ENCODE assay signal across 8 mouse cellular contexts in genomic region chr3:98042955-98043456, GRCm38 (mm10). TPM values are rescaled to one million over a fixed set of nuclear protein-coding genes. Genes with fewer than 3 reads are reported as not detected.
A peak's percentile ranks its signal among the peaks of the same experiment; 100 is the strongest.
DNase-seq lines count a peak whose midpoint lies in the region; ATAC-seq and TF ChIP-seq lines count a peak whose summit lies in the region.
"Had no signal": no experiment of that assay in that cellular context is flagged by ENCODE, and none has a peak within 500 bp of the region (broad histone marks: within the 10 kb centered on the region; RNA-seq: fewer than 3 reads in every experiment).

No protein-coding gene starts in this region.

- no peak overlapping the region for H3K4me3 ChIP-seq in testis, adult 2 months (ENCODE audit: control insufficient read depth, low read depth, low read length)
- H3K4me3 ChIP-seq in embryonic facial prominence, embryonic 13.5 days: no peak overlapping the region
- no peak overlapping the region for H3K4me3 ChIP-seq in heart, embryonic 12.5 days
- H3K4me3 ChIP-seq in kidney, postnatal 0 days (replicated peaks; ENCODE audit: low read depth, low read length): no peak overlapping the region
- H3K4me3 ChIP-seq in midbrain, embryonic 11.5 days (ENCODE audit: low read depth, low read length): no peak overlapping the region
- H3K4me3 ChIP-seq: erythroblast, embryonic 14.5 days had no signal

- 7% methylated on average over 9 of the region's 9 CpGs for WGBS in embryonic facial prominence, embryonic 13.5 days
- WGBS in heart, embryonic 12.5 days: 22% methylated on average over 9 of the region's 9 CpGs
- 10% methylated on average over 9 of the region's 9 CpGs for WGBS in kidney, postnatal 0 days
- WGBS in midbrain, embryonic 11.5 days: 3% methylated on average over 9 of the region's 9 CpGs

- TF ChIP-seq CTCF in testis, adult 2 months (IDR thresholded peaks at IDR 0.05; ENCODE audit: control insufficient read depth, insufficient read depth, insufficient replicate concordance, low read depth, low read length): no peak
- TF ChIP-seq CTCF in kidney, postnatal 0 days (IDR thresholded peaks at IDR 0.05; ENCODE audit: low read depth): no peak

- no peak for ATAC-seq in embryonic facial prominence, embryonic 13.5 days (ENCODE audit: insufficient number of reproducible peaks, insufficient read depth, low FRiP score, low TSS enrichment, low read depth)
- 0 out of 2 replicates have a peak, but pooled peaks have one; percentile 31 for ATAC-seq in heart, embryonic 12.5 days (ENCODE audit: insufficient number of reproducible peaks, low FRiP score)
- ATAC-seq in kidney, postnatal 0 days (replicated peaks; ENCODE audit: low FRiP score, low read depth): peak; percentile 15; the same call in 1 of the 2 replicates
- ATAC-seq in midbrain, embryonic 11.5 days (ENCODE audit: low FRiP score): peak; percentile 80
- ATAC-seq in megakaryocyte progenitor cell, adult 5-6 weeks (replicated peaks; ENCODE audit: poor library complexity): no peak

- peak overlapping the region; percentile 72 for H3K27ac ChIP-seq in testis, adult 2 months (ENCODE audit: control insufficient read depth, insufficient read depth, low read depth, low read length)
- H3K27ac ChIP-seq in embryonic facial prominence, embryonic 13.5 days: peak overlapping the region; percentile 83
- H3K27ac ChIP-seq in heart, embryonic 12.5 days (ENCODE audit: poor library complexity, severe bottlenecking): peak overlapping the region; percentile 78
- H3K27ac ChIP-seq in kidney, postnatal 0 days: peak overlapping the region; percentile 82
- peak overlapping the region; percentile 37 for H3K27ac ChIP-seq in midbrain, embryonic 11.5 days (ENCODE audit: low read depth, low read length)

- TF ChIP-seq POLR2A in testis, adult 2 months (IDR thresholded peaks at IDR 0.05; ENCODE audit: control insufficient read depth, low read depth, low read length): no peak

- H3K9me3 ChIP-seq in embryonic facial prominence, embryonic 13.5 days: no peaks in the 10 kb centered on the region
- H3K9me3 ChIP-seq in heart, embryonic 12.5 days (replicated peaks): no peaks in the 10 kb centered on the region
- H3K9me3 ChIP-seq in kidney, postnatal 0 days (replicated peaks; ENCODE audit: low read length): no peaks in the 10 kb centered on the region
- H3K9me3 ChIP-seq in midbrain, embryonic 11.5 days (ENCODE audit: control insufficient read depth, low read length): no peaks in the 10 kb centered on the region

- H3K27me3 ChIP-seq in testis, adult 2 months (ENCODE audit: control insufficient read depth, insufficient read depth, low read length): no peaks in the 10 kb centered on the region
- no peaks in the 10 kb centered on the region for H3K27me3 ChIP-seq in embryonic facial prominence, embryonic 13.5 days
- H3K27me3 ChIP-seq in heart, embryonic 12.5 days (replicated peaks): no peaks in the 10 kb centered on the region
- no peaks in the 10 kb centered on the region for H3K27me3 ChIP-seq in kidney, postnatal 0 days (ENCODE audit: insufficient read depth, low read length)
- no peaks in the 10 kb centered on the region for H3K27me3 ChIP-seq in midbrain, embryonic 11.5 days (ENCODE audit: control insufficient read depth, insufficient read depth, low read length)

- H3K9ac ChIP-seq in embryonic facial prominence, embryonic 13.5 days: no peak overlapping the region; the same call in 1 of the 2 replicates
- H3K9ac ChIP-seq in heart, embryonic 12.5 days: peak overlapping the region; percentile 21; the same call in 1 of the 2 replicates
- H3K9ac ChIP-seq in kidney, postnatal 0 days (ENCODE audit: low read depth, low read length): no peak overlapping the region
- no peak overlapping the region for H3K9ac ChIP-seq in midbrain, embryonic 11.5 days (ENCODE audit: low read length)

- H3K36me3 ChIP-seq in testis, adult 2 months (ENCODE audit: control insufficient read depth, insufficient read depth, low read length): no peaks in the 10 kb centered on the region
- no peaks in the 10 kb centered on the region for H3K36me3 ChIP-seq in embryonic facial prominence, embryonic 13.5 days
- H3K36me3 ChIP-seq in heart, embryonic 12.5 days: no peaks in the 10 kb centered on the region
- H3K36me3 ChIP-seq in kidney, postnatal 0 days (ENCODE audit: insufficient read depth, low read length): no peaks in the 10 kb centered on the region
- no peaks in the 10 kb centered on the region for H3K36me3 ChIP-seq in midbrain, embryonic 11.5 days (ENCODE audit: control insufficient read depth, insufficient read depth, low read length)

- H3K4me1 ChIP-seq in testis, adult 2 months (ENCODE audit: control insufficient read depth, insufficient read depth, low read length): peaks cover 8% of the 10 kb centered on the region
- peaks cover 78% of the 10 kb centered on the region for H3K4me1 ChIP-seq in embryonic facial prominence, embryonic 13.5 days
- peaks cover 72% of the 10 kb centered on the region for H3K4me1 ChIP-seq in heart, embryonic 12.5 days (replicated peaks)
- peaks cover 75% of the 10 kb centered on the region for H3K4me1 ChIP-seq in kidney, postnatal 0 days (replicated peaks; ENCODE audit: insufficient read depth, low read length)
- H3K4me1 ChIP-seq in midbrain, embryonic 11.5 days (ENCODE audit: control insufficient read depth, insufficient read depth, low read length): peaks cover 29% of the 10 kb centered on the region

- DNase-seq in testis, postnatal 10 days (ENCODE audit: low spot score): no peak
- DNase-seq in kidney, postnatal 0 days (ENCODE audit: low spot score): peak; percentile 80
- DNase-seq in midbrain, embryonic 11.5 days (ENCODE audit: low spot score, missing footprints): peak; percentile 92

- peak overlapping the region; percentile 45 for H3K4me2 ChIP-seq in embryonic facial prominence, embryonic 13.5 days
- peak overlapping the region; percentile 47 for H3K4me2 ChIP-seq in heart, embryonic 12.5 days
- H3K4me2 ChIP-seq in kidney, postnatal 0 days (ENCODE audit: low read length): peak overlapping the region; percentile 42
- peak overlapping the region; percentile 23 for H3K4me2 ChIP-seq in midbrain, embryonic 11.5 days

RNA-seq across cellular contexts. Expression of gene Notch2, which starts 29.7 kb away (rescaled TPM):
- 4.3 and 5.2 TPM in 2 replicates for polyA plus RNA-seq in testis, adult 2 months (2012; rRNA removed)
- 35.4 and 37.8 TPM in 2 replicates for polyA plus RNA-seq in embryonic facial prominence, embryonic 13.5 days (2015; fragmentation: Nextera tagmentation; extraction: Ambion mirVana)
- polyA plus RNA-seq in heart, embryonic 12.5 days (2016; fragmentation: Nextera tagmentation; extraction: Ambion mirVana): 16.7 and 17.7 TPM in 2 replicates
- 25.2 and 26.0 TPM in 2 replicates for polyA plus RNA-seq in kidney, postnatal 0 days (2015; fragmentation: Nextera tagmentation; extraction: Ambion mirVana)
- polyA plus RNA-seq in midbrain, embryonic 11.5 days (2014; fragmentation: Nextera tagmentation; extraction: Ambion mirVana): 17.0 and 17.6 TPM in 2 replicates
- total RNA-seq in megakaryocyte progenitor cell, adult 5-6 weeks (2015): 23.5 and 23.6 TPM in 2 replicates
- 20.9 and 21.8 TPM in 2 replicates for total RNA-seq in megakaryocyte progenitor cell, adult 5-6 weeks (2017)

Comparison
In these comparisons a context has a peak if more than half of its experiments do, and no peak if none do; other contexts are left out.
1. ATAC-seq: peak in heart, embryonic 12.5 days (single experiment), kidney, postnatal 0 days (single experiment) and midbrain, embryonic 11.5 days (single experiment); none in embryonic facial prominence, embryonic 13.5 days (single experiment) and megakaryocyte progenitor cell, adult 5-6 weeks (single experiment).
2. Peak in every context shown above with its lines, with median percentiles within 50 percentile points of each other: H3K27ac ChIP-seq and H3K4me2 ChIP-seq.